Mouse (Mus musculus) cerebellum, adult 2 months (tissue): Measurements from ENCODE around the gene Gbf1.

Experiments
- CTCF ChIP-seq: fragments of 200-500 bp; IDR thresholded peaks from 2 replicates; pipeline ENCODE4 v1.5.1; 2011; ENCODE audit warnings: low read depth, mild to moderate bottlenecking, control low read depth, low read length, moderate library complexity, borderline replicate concordance; ENCODE audit not compliant: insufficient read depth
- POLR2A ChIP-seq: fragments of 200-500 bp; IDR thresholded peaks from 2 replicates; pipeline ENCODE4 v1.6.1; 2011; ENCODE audit warnings: low read length, control low read depth, borderline replicate concordance; ENCODE audit not compliant: insufficient read depth

DNA sequence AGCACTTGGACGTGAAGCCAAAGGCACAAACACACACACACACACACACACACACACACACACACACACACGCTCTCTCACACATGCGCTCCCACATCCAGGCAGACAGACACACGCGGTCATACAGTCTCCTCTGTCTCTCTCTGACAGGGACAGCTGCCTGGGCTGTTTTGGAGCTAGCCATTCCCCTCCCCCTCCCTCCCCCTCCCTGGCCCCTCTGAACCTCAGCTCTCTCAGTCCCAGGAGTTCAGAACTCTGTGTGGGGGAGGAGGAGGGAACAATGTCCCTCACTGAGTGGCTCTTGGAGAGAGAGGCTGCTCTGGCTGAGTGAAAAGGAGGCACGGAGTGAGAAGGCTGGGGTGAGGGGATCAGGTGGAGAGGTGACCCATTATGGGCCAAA is 11.2 kb upstream of the Gbf1 start:
- TF ChIP-seq POLR2A (no peak), CTCF (no peak)
